Comparison of ENCODE assay signal across 21 mouse cellular contexts in genomic region chrX:12318848-12319651, GRCm38 (mm10).
DNase-seq lines count a peak whose midpoint lies in the region; ATAC-seq and TF ChIP-seq lines count a peak whose summit lies in the region.
"Had no signal": no experiment of that assay in that cellular context is flagged by ENCODE, and none has a peak within 500 bp of the region (broad histone marks: within the 10 kb centered on the region; RNA-seq: fewer than 3 reads in every experiment).

No protein-coding gene starts in this region.

- H3K4me2 ChIP-seq in limb, embryonic 14.5 days (replicated peaks; ENCODE audit: low read depth, low read length, severe bottlenecking): no peak overlapping the region
- H3K4me2 ChIP-seq in liver, embryonic 14.5 days (ENCODE audit: low read depth): no peak overlapping the region
- H3K4me2 ChIP-seq: heart, embryonic 13.5 days; hindbrain, embryonic 12.5 days; neural tube, embryonic 15.5 days had no signal

- no peak overlapping the region for H3K4me3 ChIP-seq in limb, embryonic 14.5 days (replicated peaks; ENCODE audit: low read length)
- no peak overlapping the region for H3K4me3 ChIP-seq in limb, embryonic 10.5 days
- H3K4me3 ChIP-seq in embryonic facial prominence, embryonic 10.5 days: no peak overlapping the region
- H3K4me3 ChIP-seq in liver, embryonic 14.5 days (ENCODE audit: insufficient read depth in 1 of 2, low read depth in 2 of 2, low read length in 2 of 2): no peak overlapping the region
- H3K4me3 ChIP-seq: heart, adult 2 months; heart, embryonic 13.5 days; hindbrain, embryonic 12.5 days; midbrain, embryonic 10.5 days; neural tube, embryonic 15.5 days had no signal

- H3K9me3 ChIP-seq in limb, embryonic 14.5 days (ENCODE audit: control insufficient read depth, low read length): no peaks in the 10 kb centered on the region
- H3K9me3 ChIP-seq in limb, embryonic 10.5 days (replicated peaks): no peaks in the 10 kb centered on the region
- H3K9me3 ChIP-seq in embryonic facial prominence, embryonic 10.5 days: no peaks in the 10 kb centered on the region
- H3K9me3 ChIP-seq in liver, embryonic 14.5 days (ENCODE audit: control insufficient read depth, low read length): no peaks in the 10 kb centered on the region
- H3K9me3 ChIP-seq: heart, embryonic 13.5 days; hindbrain, embryonic 12.5 days; midbrain, embryonic 10.5 days; neural tube, embryonic 15.5 days had no signal

- no peak overlapping the region for H3K9ac ChIP-seq in limb, embryonic 14.5 days (ENCODE audit: low read depth, low read length, severe bottlenecking)
- no peak overlapping the region for H3K9ac ChIP-seq in liver, embryonic 14.5 days (replicated peaks)
- H3K9ac ChIP-seq: forebrain, postnatal 0 days; heart, embryonic 13.5 days; hindbrain, embryonic 12.5 days; neural tube, embryonic 15.5 days had no signal

- no peaks in the 10 kb centered on the region for H3K4me1 ChIP-seq in limb, embryonic 14.5 days (ENCODE audit: control insufficient read depth, insufficient read depth, low read length)
- H3K4me1 ChIP-seq in limb, embryonic 10.5 days: peaks cover 7% of the 10 kb centered on the region; the same call in 1 of the 2 replicates
- H3K4me1 ChIP-seq in embryonic facial prominence, embryonic 10.5 days: 0 out of 2 replicates have a peak, but pooled peaks cover 4% of the 10 kb centered on the region
- H3K4me1 ChIP-seq in liver, embryonic 14.5 days (replicated peaks; ENCODE audit: control insufficient read depth in 2 of 2, insufficient read depth in 2 of 2, low read length in 1 of 2): peaks cover 0 to 7% of the 10 kb centered on the region in 2 experiments; a peak in 2 of 4 replicates
- H3K4me1 ChIP-seq: heart, embryonic 13.5 days; hindbrain, embryonic 12.5 days; midbrain, embryonic 10.5 days; neural tube, embryonic 15.5 days had no signal

- no peaks in the 10 kb centered on the region for H3K27me3 ChIP-seq in limb, embryonic 14.5 days (ENCODE audit: control insufficient read depth, insufficient read depth, low read length)
- peaks cover 14% of the 10 kb centered on the region; the same call in 1 of the 2 replicates for H3K27me3 ChIP-seq in limb, embryonic 10.5 days (ENCODE audit: low read depth, poor library complexity, severe bottlenecking)
- peaks cover 22% of the 10 kb centered on the region for H3K27me3 ChIP-seq in embryonic facial prominence, embryonic 10.5 days (replicated peaks; ENCODE audit: low read depth, poor library complexity, severe bottlenecking)
- no peaks in the 10 kb centered on the region for H3K27me3 ChIP-seq in liver, embryonic 14.5 days (ENCODE audit: control insufficient read depth, insufficient read depth, low read length)
- H3K27me3 ChIP-seq: neural tube, embryonic 15.5 days had no signal

- H3K36me3 ChIP-seq in limb, embryonic 14.5 days (ENCODE audit: control insufficient read depth, insufficient read depth, low read length): no peaks in the 10 kb centered on the region
- H3K36me3 ChIP-seq in limb, embryonic 10.5 days: no peaks in the 10 kb centered on the region
- H3K36me3 ChIP-seq in embryonic facial prominence, embryonic 10.5 days (replicated peaks): no peaks in the 10 kb centered on the region
- H3K36me3 ChIP-seq in liver, embryonic 14.5 days (replicated peaks; ENCODE audit: control insufficient read depth, insufficient read depth, low read depth): no peaks in the 10 kb centered on the region
- H3K36me3 ChIP-seq: heart, embryonic 13.5 days; hindbrain, embryonic 12.5 days; midbrain, embryonic 10.5 days; neural tube, embryonic 15.5 days had no signal

- ATAC-seq in limb, embryonic 14.5 days (ENCODE audit: low FRiP score, low read depth): no peak; the same call in 1 of the 2 replicates
- peak; percentile 45; the same call in 1 of the 2 replicates for ATAC-seq in liver, embryonic 14.5 days (ENCODE audit: insufficient read depth)
- ATAC-seq: CD4-positive, CD25-positive, alpha-beta regulatory T cell, adult 4 months; forebrain, postnatal 0 days; lung, postnatal 0 days; midbrain, embryonic 16.5 days had no signal

- 42% methylated on average over 4 of the region's 4 CpGs for WGBS in limb, embryonic 14.5 days
- 48% methylated on average over 4 of the region's 4 CpGs for WGBS in limb, embryonic 10.5 days
- WGBS in embryonic facial prominence, embryonic 10.5 days: 54% methylated on average over 4 of the region's 4 CpGs
- 34% methylated on average over 4 of the region's 4 CpGs for WGBS in liver, embryonic 14.5 days (ENCODE audit: insufficient replicate concordance)

- no peak for TF ChIP-seq EP300 in liver, embryonic 14.5 days (IDR thresholded peaks at IDR 0.05; ENCODE audit: low read depth)

- no peak for TF ChIP-seq CTCF in liver, embryonic 14.5 days (IDR thresholded peaks at IDR 0.05; ENCODE audit: low read depth)

- H3K27ac ChIP-seq in limb, embryonic 14.5 days (replicated peaks; ENCODE audit: low read depth, low read length): no peak overlapping the region
- no peak overlapping the region for H3K27ac ChIP-seq in limb, embryonic 10.5 days
- no peak overlapping the region for H3K27ac ChIP-seq in embryonic facial prominence, embryonic 10.5 days (replicated peaks)
- no peak overlapping the region for H3K27ac ChIP-seq in liver, embryonic 14.5 days
- H3K27ac ChIP-seq: heart, adult 2 months; heart, embryonic 13.5 days; hindbrain, embryonic 12.5 days; macrophage; midbrain, embryonic 10.5 days; neural tube, embryonic 15.5 days had no signal

- no peak for TF ChIP-seq POLR2A in limb, embryonic 14.5 days (IDR thresholded peaks at IDR 0.05; ENCODE audit: borderline replicate concordance, extremely low read depth, insufficient read depth, insufficient read length)

- peak; percentile 44 for DNase-seq in limb, embryonic 14.5 days (ENCODE audit: low spot score)
- DNase-seq in limb, embryonic 10.5 days (ENCODE audit: low spot score): no peak
- peak; percentile 38 for DNase-seq in embryonic facial prominence, embryonic 10.5 days (ENCODE audit: low spot score)
- no peak for DNase-seq in liver, embryonic 14.5 days (ENCODE audit: low read depth in 3 of 3, low spot score in 3 of 3)
- DNase-seq in thymus, postnatal 4 days: peak; percentile 9
- no peak for DNase-seq in cerebellum, adult 18-20 months
- DNase-seq in right cerebral cortex, postnatal 36 days (ENCODE audit: low spot score in 2 of 2): no peak
- DNase-seq: adrenal gland, postnatal 25 days; cerebellum, adult 9-11 months; forebrain, postnatal 0 days; gastrocnemius, postnatal 14 days; heart, adult 2 months; kidney, adult 11 months had no signal

Comparison
In these comparisons a context has a peak if more than half of its experiments do, and no peak if none do; other contexts are left out.
1. DNase-seq: peak in limb, embryonic 14.5 days (single experiment), embryonic facial prominence, embryonic 10.5 days (single experiment) and thymus, postnatal 4 days (single experiment); none in limb, embryonic 10.5 days (single experiment), liver, embryonic 14.5 days (0 of 3), cerebellum, adult 18-20 months (0 of 2) and right cerebral cortex, postnatal 36 days (0 of 2).